Mouse (Mus musculus) brain, embryonic 18.5 days (tissue): ENCODE data around the gene Neil1.

ENCODE experiments used
- DNase-seq: peaks from one replicate; pipeline ENCODE4 v3.0.0-alpha.2; 2012; ENCODE audit warnings: low read depth, low spot score

Gene Neil1

DNA sequence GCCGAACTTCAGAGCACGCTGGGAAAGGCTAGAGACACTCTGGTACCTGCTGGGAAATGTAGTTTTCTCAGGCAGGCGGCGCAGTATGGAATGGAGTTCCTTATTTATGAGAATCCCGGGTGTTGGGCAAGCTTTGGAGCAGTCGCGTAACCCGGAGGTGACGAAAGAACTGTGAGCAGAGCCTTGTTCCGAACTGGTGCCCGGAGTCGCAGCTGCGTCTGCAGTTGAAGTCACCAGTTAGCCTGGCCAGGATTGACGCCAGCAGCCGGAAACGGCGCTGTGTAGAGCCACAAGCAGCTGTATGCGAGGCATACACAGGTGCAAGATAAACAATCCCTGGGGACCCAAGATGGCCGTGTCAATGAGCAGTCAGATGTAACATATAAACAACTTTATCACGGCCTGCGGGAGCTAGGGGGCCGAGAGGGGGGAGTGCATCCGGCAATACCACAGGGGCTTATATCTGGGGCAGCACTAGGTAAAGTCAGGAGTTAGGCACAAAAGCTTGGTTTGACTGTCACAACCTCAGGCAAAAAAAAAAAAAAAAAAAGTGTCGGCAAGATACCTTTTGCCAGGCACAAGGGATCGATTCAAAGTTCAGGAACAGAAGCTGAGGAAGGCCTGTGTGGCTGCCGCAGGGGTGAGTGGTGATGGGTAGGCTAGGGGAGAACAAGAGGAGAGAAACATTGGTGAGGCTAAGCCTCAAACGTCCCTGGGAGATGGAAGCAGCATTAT, at the start of gene Neil1:
TSS of gene Neil1 (minus strand) at position 162 of the 735 bp plus-strand sequence.
- DNase-seq = peak; percentile 89

DNA sequence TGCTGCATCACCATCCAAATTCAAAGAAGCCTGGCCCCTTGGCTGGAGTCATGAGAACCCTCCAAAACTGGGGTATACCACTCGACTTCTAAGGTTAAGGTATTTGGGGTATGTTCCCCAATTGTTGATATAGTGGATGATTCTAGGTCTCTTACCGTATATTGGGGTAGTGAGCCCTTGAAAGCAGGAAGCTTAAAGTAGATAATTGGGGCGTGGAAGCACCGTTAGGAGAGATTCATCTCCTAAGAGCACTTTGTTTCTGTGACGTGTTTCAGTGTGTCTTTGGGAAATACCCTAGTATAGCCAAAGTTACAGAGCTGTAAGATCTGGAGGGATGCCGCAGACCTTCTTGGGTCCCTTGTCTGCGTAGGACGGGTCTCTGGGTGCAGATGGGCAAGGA, 49.3 kb upstream of the Neil1 start:
- DNase-seq = no peak

DNA sequence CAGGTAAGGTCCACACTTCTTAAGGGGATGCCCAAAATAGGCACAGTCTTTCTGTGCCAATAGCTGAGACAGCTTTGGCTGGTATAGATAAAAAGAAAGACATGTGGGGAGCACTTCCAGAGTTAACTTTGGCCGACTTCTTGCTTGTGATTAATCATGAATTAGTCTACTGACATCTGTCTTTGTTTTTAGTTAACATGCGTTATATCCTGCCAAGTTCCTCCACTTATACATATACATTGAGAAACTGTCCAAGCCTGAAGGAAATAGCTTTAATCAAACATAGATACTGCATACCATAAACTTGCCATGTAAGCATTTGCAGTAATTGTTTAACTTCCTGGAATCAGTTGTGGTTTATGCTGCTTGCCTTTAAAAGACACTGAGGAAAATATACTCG, 48.6 kb upstream of the Neil1 start:
- DNase-seq = no peak

DNA sequence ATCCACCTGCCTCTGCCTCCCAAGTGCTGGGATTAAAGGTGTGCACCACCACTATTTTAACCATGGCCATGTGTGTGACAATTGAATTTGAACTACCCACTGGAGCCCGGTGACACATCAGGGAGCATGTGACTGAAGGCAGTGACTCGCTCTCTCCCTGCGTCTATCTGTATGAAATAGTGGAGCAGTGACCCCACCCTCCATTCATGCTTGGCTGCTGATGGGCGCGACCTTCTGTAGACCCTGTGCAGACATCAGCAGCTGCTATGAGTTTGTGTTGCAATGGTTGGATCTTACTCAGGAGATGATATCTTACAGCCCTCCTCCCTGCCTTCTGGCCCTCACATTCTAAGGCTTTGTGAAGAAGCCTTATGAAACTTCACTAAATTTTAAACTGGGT, 20.3 kb upstream of the Neil1 start:
- no peak for DNase-seq

DNA sequence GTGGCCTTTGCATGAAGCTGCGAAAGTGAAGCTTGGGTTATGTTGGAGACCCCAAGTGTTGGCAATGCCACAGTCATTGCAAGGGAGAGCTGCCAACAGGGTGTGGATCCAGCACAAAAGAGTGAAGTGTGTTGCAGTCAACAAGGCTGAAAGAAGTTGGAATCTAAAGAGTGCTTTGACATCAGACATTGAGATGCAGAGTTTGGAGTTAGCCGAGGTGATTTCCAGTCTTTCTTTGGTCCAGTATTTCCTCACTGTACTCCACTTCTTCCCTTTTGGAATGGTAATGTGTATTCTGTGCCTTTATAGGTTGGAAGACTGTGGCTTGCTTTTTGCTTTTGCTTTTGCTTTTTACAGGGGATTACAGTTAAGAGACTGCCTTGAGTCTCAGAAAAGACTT, 18.1 kb upstream of the Neil1 start:
- DNase-seq = no peak

DNA sequence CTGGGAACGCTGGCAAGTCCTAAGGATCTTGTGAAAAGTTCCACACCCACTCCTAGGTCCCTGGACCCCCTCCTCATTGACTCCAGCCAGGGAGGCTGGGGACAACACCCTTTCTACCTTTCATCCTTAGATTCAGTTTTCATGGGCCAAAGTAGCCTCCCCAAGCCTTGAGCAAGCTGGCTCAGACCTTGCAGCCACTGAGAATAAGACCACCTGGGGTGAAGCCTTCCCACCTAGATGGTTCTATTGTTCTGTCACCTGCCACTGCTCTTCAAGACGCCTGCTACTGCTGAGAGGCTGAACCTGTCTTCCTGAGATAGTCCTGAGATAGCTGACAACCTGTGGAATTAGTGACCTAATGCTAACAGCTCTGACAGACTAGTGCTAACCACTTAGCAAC, 15.0 kb upstream of the Neil1 start:
- DNase-seq = no peak

DNA sequence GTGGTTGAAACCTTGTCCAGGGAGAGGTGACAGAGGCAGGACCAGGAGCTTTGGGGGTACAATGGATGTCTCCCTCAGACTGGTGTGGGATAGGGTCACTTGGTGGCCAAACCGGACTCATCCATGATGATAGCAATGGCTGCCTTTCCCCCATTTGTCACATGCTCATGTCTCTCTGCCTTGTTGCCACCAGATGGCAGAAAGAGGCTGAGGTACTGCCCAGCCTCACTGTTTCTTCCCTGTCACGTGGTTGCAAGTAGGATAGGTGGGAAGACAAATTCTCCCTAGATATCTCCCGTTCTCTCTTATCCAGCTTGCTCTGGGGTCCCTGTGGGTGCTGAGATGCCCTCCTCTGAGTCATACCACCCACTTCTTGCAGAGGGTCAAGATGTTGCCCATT, 14.4 kb upstream of the Neil1 start:
- no peak for DNase-seq

DNA sequence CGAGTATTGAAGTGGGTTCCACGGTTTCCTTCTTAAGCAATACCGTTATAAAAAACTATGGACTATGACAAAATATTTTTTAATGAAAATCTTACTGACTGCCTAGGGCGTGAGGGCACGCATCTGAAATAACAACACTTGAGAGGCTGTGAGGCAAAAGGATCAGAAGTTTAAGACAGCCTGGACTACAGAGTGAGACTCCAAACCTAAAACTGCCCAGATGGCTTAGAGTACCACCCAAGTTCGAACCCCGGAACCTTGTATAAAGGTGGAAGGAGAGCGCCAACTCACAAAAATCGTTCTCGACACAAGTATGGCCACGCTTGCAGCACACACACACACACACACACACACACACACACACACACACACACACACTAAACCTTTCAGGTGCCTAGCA, 10.4 kb upstream of the Neil1 start:
- DNase-seq = no peak

DNA sequence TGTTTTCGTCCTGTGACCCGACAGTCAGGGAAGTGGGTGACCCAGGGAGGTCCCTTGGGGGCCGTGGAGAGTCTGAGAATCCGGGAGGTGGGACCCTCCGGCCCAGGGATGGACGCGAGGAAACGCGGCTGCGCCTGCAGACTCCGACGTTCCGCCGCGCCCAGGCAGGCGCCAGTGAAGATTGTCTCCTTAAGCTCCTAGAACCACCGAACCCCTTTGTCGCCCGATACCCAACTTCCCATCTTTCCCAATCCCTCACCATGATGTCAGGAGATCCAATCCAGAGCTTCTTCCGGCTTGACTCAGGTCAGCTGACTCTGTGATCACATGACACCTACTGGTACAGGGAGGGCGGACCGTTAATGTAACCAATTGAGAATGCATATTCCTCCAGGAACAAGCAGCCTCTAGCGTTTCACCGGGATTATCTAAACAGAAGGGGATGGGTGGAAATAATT, 9.9 kb upstream of the Neil1 start, which contains the start of gene Commd4:
TSS of gene Commd4 (minus strand) at position 319 of the 458 bp plus-strand sequence.
- DNase-seq = peak; percentile 96

DNA sequence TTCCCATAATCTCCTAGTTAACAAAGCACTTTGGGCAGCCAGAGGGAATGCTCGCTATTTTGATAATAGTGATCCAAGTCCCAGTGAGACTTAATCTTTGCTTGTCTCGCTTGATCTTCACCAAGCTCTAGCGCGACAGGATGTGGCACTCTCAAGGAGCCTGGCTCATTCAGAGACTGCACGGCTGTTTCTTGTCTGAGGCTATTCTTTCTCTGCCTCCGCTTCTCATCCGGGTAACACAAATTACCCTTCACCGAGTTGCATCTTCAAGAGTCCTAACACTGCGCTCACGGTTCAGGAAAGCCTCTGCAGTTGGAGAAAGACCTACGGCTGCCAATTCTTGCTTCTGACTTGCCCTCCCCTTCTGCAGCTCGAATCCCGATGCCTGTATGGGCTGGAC, 9.4 kb upstream of the Neil1 start:
- DNase-seq = no peak

DNA sequence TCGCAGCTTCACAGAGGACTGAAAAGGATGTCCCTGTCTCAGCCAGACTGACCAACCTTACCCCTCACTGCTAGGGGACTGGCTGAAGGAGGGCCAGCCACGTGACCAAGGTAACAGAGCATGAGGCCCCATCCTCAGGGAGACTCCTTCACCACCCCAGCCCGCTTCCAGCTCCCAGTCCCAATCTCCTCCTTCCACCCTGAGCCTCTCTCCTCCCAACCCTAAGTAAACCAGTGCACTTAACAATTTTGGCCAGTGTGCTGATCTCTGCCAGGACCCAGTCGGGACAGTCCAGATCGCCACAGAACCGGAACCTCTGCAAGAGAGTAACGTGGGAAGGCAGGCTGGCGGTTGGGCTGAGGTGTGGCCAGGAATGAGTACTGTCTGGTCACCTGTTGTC, 8.7 kb upstream of the Neil1 start:
- no peak for DNase-seq

DNA sequence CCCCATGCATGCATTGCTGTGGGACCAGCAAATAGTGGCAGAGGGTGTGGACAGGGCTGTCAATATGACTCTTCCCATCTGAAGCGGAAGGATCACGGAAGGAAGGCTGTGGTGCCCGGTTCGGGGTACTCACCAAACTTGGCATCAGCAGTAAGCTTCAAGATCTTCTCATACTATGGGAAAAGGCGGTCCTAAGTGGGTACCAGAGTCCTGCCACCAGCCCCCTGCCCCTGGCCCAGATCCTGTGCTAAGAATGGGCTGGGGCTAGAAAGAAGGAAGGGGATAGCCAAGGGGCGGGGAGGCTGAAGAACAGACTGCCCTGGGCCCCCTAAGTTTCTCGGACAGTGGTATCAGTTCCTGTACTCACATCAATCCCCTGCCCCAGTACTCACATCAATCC, 8.3 kb upstream of the Neil1 start:
- no peak for DNase-seq

DNA sequence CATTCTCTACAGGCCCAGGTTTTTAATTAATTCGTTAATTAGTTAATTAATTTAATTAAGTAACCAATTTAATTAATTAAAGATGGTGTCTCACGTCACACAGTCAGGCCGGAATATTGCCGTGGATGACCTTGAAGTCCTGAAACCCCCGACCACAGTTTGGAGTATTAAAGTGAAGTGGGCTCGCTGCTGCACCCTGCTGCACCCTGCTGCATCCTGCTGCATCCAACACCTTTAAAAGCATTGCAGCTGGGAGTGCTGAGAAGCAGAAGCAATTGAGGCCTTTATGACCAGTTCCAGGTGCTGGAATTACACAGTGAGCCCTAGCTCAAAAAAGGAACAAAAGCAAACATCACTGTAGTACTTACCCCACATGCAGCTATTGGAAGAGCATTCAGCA, 4.2 kb upstream of the Neil1 start:
- DNase-seq = no peak

DNA sequence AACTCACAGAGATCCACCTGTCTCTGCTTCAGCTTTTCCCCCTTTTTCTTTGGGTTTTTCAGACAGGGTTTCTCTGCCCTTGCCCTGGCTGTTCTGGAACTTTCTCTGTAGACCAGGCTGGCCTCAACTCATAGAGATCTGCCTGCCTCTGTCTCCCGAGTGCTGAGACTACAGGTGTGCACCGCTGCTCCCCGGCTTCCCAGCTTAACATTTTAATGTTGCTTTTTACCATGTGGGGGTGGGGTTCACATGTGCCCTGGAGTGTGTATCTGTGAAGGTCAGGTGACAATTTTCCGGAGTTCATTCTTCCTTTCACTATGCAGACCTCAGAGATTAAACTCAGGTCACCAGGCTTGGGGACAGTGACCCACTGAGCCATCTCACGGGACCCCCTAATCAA, 2.1 kb upstream of the Neil1 start:
- no peak for DNase-seq

DNA sequence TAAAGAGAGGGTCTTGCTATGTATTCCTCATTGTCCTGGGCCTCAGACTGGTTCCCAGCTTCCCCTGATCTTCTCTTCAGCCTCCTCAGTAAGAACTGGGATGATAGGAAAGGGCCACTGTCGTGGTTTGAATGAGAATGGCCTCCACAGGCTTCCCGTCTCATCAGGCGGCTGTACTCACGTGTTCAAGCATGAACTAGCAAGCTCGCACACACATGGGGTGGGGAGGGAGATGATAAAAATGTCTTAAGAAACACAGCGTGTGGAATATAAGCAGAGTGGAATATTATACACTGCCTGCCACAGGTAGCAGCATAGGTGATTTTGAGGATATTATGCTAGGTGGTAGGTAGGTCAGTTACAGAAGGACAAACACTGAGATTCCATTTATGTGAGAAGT, 916 bp upstream of the Neil1 start:
- no peak for DNase-seq

DNA sequence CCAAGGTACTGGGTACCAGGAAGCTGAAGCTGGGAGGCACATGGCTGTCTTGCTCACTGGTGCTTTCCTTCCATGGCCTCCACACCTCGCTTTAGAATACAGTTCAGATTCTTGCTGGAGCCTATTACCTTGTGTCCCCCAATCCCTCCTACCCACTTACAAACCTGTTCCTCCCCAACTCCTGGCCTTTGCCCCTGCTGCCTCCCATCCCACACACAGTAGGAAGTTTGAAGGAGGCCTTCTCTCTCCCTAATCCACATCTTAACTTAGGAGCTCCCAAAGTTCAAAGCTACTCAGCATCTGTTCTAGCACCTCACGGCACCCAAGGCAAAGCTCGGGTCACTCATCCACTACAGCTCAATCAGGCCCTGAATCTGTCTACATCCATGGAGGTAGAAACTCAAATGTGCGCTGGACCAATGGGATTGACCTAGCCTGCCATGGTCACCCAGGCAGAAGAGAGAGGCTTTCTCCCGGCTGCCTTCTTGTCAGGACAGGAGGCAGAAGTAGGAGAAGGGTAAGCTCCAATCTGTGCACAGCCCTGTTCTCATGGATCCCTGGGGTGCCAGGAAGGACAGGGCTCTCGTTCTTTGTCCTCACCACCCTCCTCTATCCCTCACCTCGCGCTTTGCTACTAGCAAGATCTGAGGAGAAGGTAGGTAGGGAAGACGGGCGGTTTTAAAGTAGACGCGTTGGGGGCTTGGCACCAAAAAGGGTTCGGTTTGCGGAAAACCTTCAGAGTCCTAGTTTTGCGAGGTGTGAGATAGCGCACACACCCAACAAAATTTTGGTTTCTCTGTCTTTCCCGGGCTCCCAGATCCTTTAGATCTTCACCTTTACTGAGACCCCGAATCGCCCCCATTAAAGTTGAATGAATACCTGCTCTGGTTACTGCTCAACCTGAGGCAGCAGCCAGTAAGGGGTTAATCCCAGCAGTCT, 631 bp downstream of the Neil1 start:
- DNase-seq = no peak

DNA sequence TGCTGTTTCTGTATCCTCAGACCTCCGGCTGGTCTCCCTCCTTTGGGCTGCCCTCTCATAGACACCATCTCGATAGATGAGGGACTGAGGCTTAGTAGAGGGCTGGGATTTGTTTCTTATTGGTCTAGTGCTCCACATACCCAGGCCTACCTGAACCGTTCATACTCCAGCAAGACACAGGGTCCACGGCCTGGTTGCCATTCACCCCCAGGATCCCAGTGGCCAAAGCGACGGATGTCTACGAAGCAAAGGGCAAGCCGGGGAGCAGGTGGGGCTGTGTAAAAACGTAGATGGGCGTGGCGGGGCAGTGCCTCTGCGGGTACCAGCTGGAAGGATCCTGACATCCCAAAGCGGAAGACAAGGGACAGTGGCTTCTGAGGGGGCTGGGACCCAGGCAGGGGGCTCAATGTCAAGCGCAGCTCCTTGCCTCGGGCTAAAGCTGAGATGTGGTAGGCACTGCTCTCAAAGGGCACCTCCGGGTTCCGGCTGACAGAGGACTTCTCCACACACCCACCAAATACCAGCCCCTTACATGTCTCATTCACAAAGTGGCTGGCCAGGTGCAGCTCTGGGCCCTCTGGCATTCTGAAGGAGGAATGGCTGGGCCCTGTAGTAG, 1.5 kb downstream of the Neil1 start:
- no peak for DNase-seq

DNA sequence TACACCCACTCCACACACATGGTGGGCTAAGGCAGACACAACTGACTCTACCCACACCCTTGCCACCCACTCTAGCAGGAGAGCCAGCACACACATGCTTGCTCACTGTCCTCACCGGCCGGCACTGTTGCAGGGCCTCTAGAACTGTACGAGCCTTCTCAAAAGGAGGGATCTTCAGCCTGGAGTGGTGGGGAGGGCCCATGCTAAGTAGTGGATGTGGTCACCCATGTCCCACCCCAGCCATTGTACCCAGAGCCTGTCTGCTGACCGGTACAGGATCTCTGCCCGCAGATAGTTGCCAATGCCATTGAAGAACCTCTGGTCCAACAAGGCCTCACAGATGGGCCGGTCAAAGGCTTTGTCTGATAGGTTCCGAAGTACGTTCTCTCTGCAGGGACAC, 3.3 kb downstream of the Neil1 start:
- no peak for DNase-seq

DNA sequence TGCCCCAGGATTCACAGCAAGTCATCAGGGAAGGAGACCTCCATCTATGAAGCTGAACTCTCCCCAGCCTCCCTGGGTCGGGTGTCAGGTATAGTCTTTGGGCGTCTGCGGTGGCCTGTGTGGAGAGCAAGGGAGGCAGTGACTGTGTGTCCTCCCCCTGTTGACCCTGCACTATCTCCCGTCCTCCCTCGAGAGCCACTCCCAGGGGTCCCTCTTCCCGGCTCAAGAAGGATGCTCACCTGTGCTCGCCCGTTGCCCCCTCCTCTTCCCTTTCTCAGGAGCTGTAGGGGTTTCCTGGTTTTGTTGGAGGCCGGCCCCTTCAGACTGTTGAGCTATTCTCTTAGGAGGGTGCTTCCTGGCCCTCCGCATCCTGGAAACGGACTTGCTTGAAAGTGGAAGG, 4.9 kb downstream of the Neil1 start:
- DNase-seq = no peak

DNA sequence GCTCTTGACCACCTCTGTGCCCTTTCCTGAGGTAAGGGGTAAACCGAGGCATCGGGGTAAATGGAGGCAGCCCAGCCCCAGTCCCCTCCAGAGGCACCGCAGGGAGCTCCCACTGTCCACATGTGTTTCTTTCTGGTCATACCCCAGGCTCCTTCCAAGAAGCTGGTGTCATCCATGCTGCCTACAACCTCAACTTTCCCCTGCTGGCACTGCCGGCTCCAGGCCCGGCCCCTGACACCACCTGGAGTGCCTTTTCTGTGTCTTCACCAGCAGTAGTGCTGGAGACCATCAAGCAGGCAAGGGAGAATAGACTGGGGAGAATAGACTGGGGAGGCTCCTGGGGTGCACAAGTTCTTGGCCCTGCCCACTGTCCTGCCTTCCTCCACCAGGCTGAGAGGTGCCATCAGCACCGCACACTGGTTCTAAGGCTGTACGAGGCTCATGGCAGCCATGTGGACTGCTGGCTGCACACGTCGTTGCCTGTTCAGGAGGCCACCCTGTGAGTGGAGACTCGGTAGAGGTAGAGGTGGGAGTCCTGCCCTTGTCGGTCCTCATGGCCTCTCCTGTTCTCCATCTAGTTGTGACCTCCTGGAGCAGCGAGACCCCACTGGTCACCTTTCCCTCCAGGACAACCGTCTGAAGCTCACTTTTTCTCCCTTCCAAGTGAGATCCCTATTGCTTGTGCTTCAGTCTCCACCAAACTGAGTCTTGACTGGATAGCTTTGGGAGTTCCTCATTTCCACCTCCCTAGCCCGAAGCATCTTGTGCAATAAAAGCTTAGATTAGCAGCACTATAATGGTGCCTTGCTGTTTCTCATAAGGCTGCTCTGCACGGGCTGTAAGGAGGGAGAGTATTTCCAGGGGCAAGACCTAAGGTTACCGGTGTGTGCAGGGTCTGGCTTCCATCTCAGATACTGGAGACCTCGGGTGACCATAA, 6.4 kb downstream of the Neil1 start:
- DNase-seq = no peak

DNA sequence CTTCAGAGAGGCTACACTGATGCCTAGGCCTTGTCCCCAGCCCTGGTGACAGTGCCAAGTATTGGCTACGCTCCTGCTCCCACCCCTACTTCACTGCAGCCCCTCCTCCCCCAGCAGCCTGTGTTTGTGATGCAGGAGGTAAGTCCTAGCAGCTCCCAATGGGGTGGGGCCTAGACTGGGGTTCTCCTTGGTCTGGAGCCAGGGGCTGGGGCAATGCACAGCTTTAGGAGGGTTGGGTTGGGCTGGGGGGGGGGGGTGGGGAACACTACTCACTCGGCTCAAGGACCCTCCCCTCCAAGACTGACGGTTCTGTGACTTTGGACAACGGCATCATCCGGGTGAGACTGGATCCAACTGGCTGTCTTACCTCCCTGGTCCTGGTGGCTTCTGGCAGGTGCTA, 8.5 kb downstream of the Neil1 start:
- DNase-seq = no peak
